Mouse (Mus musculus): ENCODE measurements around the gene Neurog2. TPM values are rescaled to one million over a fixed set of nuclear protein-coding genes. Genes with fewer than 3 reads are reported as not detected.

Neurog2 gene
- polyA plus RNA-seq, 1 experiment from 2014 or later, result 88.7 TPM

- Histone ChIP-seq H3K4me3 (ENCODE audit: low read depth, low read length) (peak overlapping the region; percentile 16; the same call in 1 of the 2 replicates), H3K9me3 (replicated peaks; ENCODE audit: control insufficient read depth, low read length) (no peaks in the 10 kb centered on the region), H3K27me3 (replicated peaks; ENCODE audit: control insufficient read depth, insufficient read depth, low read length) (peaks cover 32% of the 10 kb centered on the region; the same call in 1 of the 2 replicates), H3K4me2 (ENCODE audit: low read length) (peak overlapping the region; percentile 46), H3K9ac (ENCODE audit: low read length) (peak overlapping the region; percentile 54), H3K4me1 (ENCODE audit: control insufficient read depth, insufficient read depth, low read length) (peaks cover 33% of the 10 kb centered on the region), H3K27ac (ENCODE audit: low read depth, low read length) (peak overlapping the region; percentile 85), H3K36me3 (ENCODE audit: control insufficient read depth, insufficient read depth, low read length) (no peaks in the 10 kb centered on the region)
- ATAC-seq, result no peak
- DNase-seq (ENCODE audit: low spot score), result peak; percentile 50
- whole genome bisulfite sequencing, result 6% methylated on average over 37 of the region's 37 CpGs
These were observed 4.4 kb upstream of the Neurog2 start for GRCm38 (mm10) chr3:127628311-127629184.

- H3K4me3 ChIP-seq (ENCODE audit: low read depth, low read length), result no peak overlapping the region
- peaks cover 34% of the 10 kb centered on the region for H3K27me3 ChIP-seq (replicated peaks; ENCODE audit: control insufficient read depth, insufficient read depth, low read length)
- H3K9me3 ChIP-seq (replicated peaks; ENCODE audit: control insufficient read depth, low read length), result no peaks in the 10 kb centered on the region
- H3K36me3 ChIP-seq (ENCODE audit: control insufficient read depth, insufficient read depth, low read length), result no peaks in the 10 kb centered on the region
- 20% methylated on average over 1 of the region's 1 CpGs for WGBS
- H3K27ac ChIP-seq (ENCODE audit: low read depth, low read length), result no peak overlapping the region; the same call in 1 of the 2 replicates
- H3K4me2 ChIP-seq (ENCODE audit: low read length), result no peak overlapping the region
- peaks cover 33% of the 10 kb centered on the region for H3K4me1 ChIP-seq (ENCODE audit: control insufficient read depth, insufficient read depth, low read length)
- DNase-seq (ENCODE audit: low spot score), result peak; percentile 44
- ATAC-seq, result no peak
- no peak overlapping the region for H3K9ac ChIP-seq (ENCODE audit: low read length)
These were observed 2.7 kb upstream of the Neurog2 start for GRCm38 (mm10) chr3:127630190-127630589.

GRCm38 (mm10) chr3:127630735-127631372, 2.1 kb upstream of the Neurog2 start:
- Histone ChIP-seq H3K9me3 (replicated peaks; ENCODE audit: control insufficient read depth, low read length) (no peaks in the 10 kb centered on the region), H3K4me2 (ENCODE audit: low read length) (peak overlapping the region; percentile 70), H3K4me1 (ENCODE audit: control insufficient read depth, insufficient read depth, low read length) (peaks cover 33% of the 10 kb centered on the region), H3K9ac (ENCODE audit: low read length) (peak overlapping the region; percentile 40), H3K36me3 (ENCODE audit: control insufficient read depth, insufficient read depth, low read length) (no peaks in the 10 kb centered on the region), H3K27me3 (replicated peaks; ENCODE audit: control insufficient read depth, insufficient read depth, low read length) (peaks cover 34% of the 10 kb centered on the region), H3K4me3 (ENCODE audit: low read depth, low read length) (peak overlapping the region; percentile 65; the same call in 1 of the 2 replicates), H3K27ac (ENCODE audit: low read depth, low read length) (peak overlapping the region; percentile 96)
- 5% methylated on average over 17 of the region's 17 CpGs for WGBS
- DNase-seq (ENCODE audit: low spot score) (peak; percentile 41), ATAC-seq (no peak)

- no peaks in the 10 kb centered on the region for H3K36me3 ChIP-seq (ENCODE audit: control insufficient read depth, insufficient read depth, low read length)
- ATAC-seq (no peak), DNase-seq (ENCODE audit: low spot score) (peak; percentile 70)
- peaks cover 31% of the 10 kb centered on the region for H3K4me1 ChIP-seq (ENCODE audit: control insufficient read depth, insufficient read depth, low read length)
- H3K9me3 ChIP-seq (replicated peaks; ENCODE audit: control insufficient read depth, low read length), result no peaks in the 10 kb centered on the region
- peaks cover 36% of the 10 kb centered on the region for H3K27me3 ChIP-seq (replicated peaks; ENCODE audit: control insufficient read depth, insufficient read depth, low read length)
- WGBS, result 0% methylated on average over 10 of the region's 10 CpGs
- peak overlapping the region; percentile 65 for H3K4me3 ChIP-seq (ENCODE audit: low read depth, low read length)
- H3K4me2 ChIP-seq (ENCODE audit: low read length), result peak overlapping the region; percentile 70
- H3K27ac ChIP-seq (ENCODE audit: low read depth, low read length), result peak overlapping the region; percentile 96
- peak overlapping the region; percentile 40 for H3K9ac ChIP-seq (ENCODE audit: low read length)
These were observed 1.4 kb upstream of the Neurog2 start for GRCm38 (mm10) chr3:127631582-127631981.

GRCm38 (mm10) chr3:127632531-127632930, 404 bp upstream of the Neurog2 start:
- Histone ChIP-seq H3K36me3 (ENCODE audit: control insufficient read depth, insufficient read depth, low read length) (no peaks in the 10 kb centered on the region), H3K9ac (ENCODE audit: low read length) (peak overlapping the region; percentile 81), H3K4me1 (ENCODE audit: control insufficient read depth, insufficient read depth, low read length) (peaks cover 25% of the 10 kb centered on the region), H3K4me3 (ENCODE audit: low read depth, low read length) (peak overlapping the region; percentile 65), H3K9me3 (replicated peaks; ENCODE audit: control insufficient read depth, low read length) (no peaks in the 10 kb centered on the region), H3K27ac (ENCODE audit: low read depth, low read length) (peak overlapping the region; percentile 96), H3K27me3 (replicated peaks; ENCODE audit: control insufficient read depth, insufficient read depth, low read length) (peaks cover 32% of the 10 kb centered on the region), H3K4me2 (ENCODE audit: low read length) (peak overlapping the region; percentile 70)
- ATAC-seq (peak; percentile 78), DNase-seq (ENCODE audit: low spot score) (peak; percentile 94)
- under 1% methylated on average over 30 of the region's 32 CpGs for WGBS

GRCm38 (mm10) chr3:127634101-127634983, 1.4 kb downstream of the Neurog2 start:
- Histone ChIP-seq H3K4me2 (ENCODE audit: low read length) (peak overlapping the region; percentile 70), H3K9me3 (replicated peaks; ENCODE audit: control insufficient read depth, low read length) (no peaks in the 10 kb centered on the region), H3K4me3 (ENCODE audit: low read depth, low read length) (peak overlapping the region; percentile 65), H3K27me3 (replicated peaks; ENCODE audit: control insufficient read depth, insufficient read depth, low read length) (peaks cover 32% of the 10 kb centered on the region), H3K27ac (ENCODE audit: low read depth, low read length) (peak overlapping the region; percentile 96), H3K9ac (ENCODE audit: low read length) (peak overlapping the region; percentile 81), H3K36me3 (ENCODE audit: control insufficient read depth, insufficient read depth, low read length) (no peaks in the 10 kb centered on the region), H3K4me1 (ENCODE audit: control insufficient read depth, insufficient read depth, low read length) (peaks cover 13% of the 10 kb centered on the region)
- WGBS, result under 1% methylated on average over 58 of the region's 58 CpGs
- DNase-seq (ENCODE audit: low spot score), result peak; percentile 88
- peak; percentile 76 for ATAC-seq

GRCm38 (mm10) chr3:127634984-127635349, 2.0 kb downstream of the Neurog2 start:
- no peaks in the 10 kb centered on the region for H3K36me3 ChIP-seq (ENCODE audit: control insufficient read depth, insufficient read depth, low read length)
- H3K27me3 ChIP-seq (replicated peaks; ENCODE audit: control insufficient read depth, insufficient read depth, low read length), result peaks cover 31% of the 10 kb centered on the region
- 1% methylated on average over 3 of the region's 3 CpGs for WGBS
- no peaks in the 10 kb centered on the region for H3K9me3 ChIP-seq (replicated peaks; ENCODE audit: control insufficient read depth, low read length)
- H3K4me2 ChIP-seq (ENCODE audit: low read length), result peak overlapping the region; percentile 70
- peak overlapping the region; percentile 81 for H3K9ac ChIP-seq (ENCODE audit: low read length)
- ATAC-seq (no peak), DNase-seq (ENCODE audit: low spot score) (no peak)
- peak overlapping the region; percentile 65 for H3K4me3 ChIP-seq (ENCODE audit: low read depth, low read length)
- peak overlapping the region; percentile 96 for H3K27ac ChIP-seq (ENCODE audit: low read depth, low read length)
- peaks cover 12% of the 10 kb centered on the region for H3K4me1 ChIP-seq (ENCODE audit: control insufficient read depth, insufficient read depth, low read length)

Measured in forebrain, embryonic 14.5 days (tissue).